Mouse (Mus musculus): Measurements from ENCODE around the gene Kif4. TPM values are rescaled to one million over a fixed set of nuclear protein-coding genes. Genes with fewer than 3 reads are reported as not detected.

Gene Kif4
- polyA plus RNA-seq, 1 experiment: 0.88 TPM

GRCm38 (mm10) chrX:100729665-100730188 is 104.2 kb downstream of the Kif4 start, which contains the start of gene Gdpd2:
TSS of gene Gdpd2 (plus strand) at chrX:100729873.
- DNase-seq (ENCODE audit: extremely low spot score in 1 of 2, low spot score in 1 of 2): peak in 1 of 2 experiments; percentile 29

- DNase-seq (ENCODE audit: extremely low spot score in 1 of 2, low spot score in 1 of 2): no peak
Measured at GRCm38 (mm10) chrX:100730266-100730665, 104.7 kb downstream of the Kif4 start.

- DNase-seq (ENCODE audit: extremely low spot score in 1 of 2, low spot score in 1 of 2): no peak
Measured at GRCm38 (mm10) chrX:100734359-100734758, 108.8 kb downstream of the Kif4 start.

DNA sequence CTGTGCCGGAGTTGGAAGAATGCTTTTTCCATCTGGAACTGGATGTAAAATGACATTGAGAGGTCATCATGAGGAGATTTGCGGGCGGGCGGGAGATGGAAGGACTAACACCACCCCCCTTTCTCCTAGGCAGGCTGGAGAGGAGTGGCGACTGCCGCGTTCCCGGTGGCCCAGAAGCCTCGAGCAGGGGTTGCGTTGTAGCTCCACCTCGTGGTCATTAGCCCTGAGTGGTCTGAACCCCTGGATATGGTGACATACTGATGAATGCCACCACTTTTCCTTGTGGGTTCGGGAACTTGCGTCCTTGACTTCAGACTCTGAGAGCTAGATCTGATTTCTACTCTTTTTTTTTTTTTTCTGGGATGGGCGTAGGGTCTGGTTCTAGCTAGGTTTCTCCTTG is 113.4 kb downstream of the Kif4 start:
- peak; percentile 22 to 77 for DNase-seq (ENCODE audit: extremely low spot score in 1 of 2, low spot score in 1 of 2)

DNA sequence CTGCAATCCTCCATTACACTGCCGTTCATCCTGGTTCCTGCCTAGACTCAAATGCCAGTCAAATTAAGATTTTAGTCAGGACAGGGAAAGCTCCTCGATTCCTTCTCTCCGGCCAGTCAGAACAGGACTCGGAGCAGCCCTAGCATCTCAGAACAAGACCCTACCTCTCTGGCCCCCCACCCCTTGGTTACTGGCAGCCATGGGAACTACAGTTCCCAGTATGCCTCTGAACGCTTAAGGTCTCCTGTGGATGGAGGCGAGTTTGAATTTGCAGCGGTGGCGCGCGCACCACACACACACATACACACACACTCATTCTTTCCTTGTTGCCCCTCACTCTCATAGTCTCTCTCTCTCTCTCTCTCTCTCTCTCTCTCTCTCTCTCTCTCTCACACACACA is 113.9 kb downstream of the Kif4 start:
- no peak for DNase-seq (ENCODE audit: extremely low spot score in 1 of 2, low spot score in 1 of 2)

- no peak for DNase-seq (ENCODE audit: extremely low spot score in 1 of 2, low spot score in 1 of 2)
Measured at GRCm38 (mm10) chrX:100740785-100741184, 115.2 kb downstream of the Kif4 start.

- DNase-seq (ENCODE audit: extremely low spot score in 1 of 2, low spot score in 1 of 2): peak; percentile 38 to 86
Measured at GRCm38 (mm10) chrX:100741940-100742339, 116.4 kb downstream of the Kif4 start.

DNA sequence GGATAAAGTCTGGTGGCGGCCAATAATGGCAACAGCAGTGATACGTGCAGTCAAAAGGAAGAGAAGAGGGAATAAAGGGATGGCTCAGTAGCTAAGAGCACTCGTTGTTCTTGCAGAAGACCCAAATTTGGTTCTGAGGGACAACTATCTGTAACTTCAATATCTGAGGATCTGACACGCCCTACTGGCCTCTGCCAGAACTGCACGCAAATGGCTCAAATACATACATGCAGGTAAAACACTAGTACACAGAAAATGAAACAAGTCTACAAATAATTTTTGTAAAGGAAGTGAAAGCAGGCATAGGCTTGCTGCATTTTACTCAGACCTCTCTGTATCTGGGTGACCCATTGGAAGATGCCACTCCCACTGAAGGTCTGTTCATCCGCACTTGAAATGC is 140.3 kb downstream of the Kif4 start:
- no peak for DNase-seq (ENCODE audit: extremely low spot score in 1 of 2, low spot score in 1 of 2)

DNA sequence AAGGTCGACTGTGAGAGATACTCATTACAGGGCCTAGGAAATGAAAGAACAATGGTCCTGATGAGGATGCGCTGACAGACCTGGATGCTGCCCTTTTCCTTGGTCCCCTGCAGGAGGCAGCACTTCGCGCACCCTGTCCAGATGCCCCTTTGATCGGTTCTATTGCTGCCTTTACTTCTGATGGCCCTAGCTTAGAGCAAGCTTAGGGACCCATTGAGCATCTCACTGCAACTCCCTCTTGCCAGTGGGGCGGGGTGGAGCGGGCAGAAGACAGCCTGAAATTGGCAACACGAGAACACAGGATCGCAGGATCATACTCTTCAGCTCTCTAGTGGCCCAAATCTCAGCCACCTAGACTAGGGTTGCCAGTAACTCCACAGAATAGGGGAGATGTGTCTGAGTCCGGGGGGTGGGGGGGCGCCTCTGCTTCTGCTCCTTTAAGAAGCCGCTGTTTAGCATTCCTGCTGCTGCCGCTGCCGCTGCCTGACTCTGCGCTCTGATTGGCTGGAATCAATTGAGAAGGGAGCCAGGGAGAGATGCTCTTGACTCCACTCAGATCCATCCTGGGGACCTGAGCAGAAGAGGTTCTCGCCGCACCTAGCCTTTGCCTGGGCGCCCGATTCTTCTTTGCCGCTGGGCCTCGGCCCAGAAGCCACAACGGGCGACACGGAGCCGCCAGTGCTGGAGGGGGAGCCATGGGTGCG is 141.8 kb downstream of the Kif4 start, which contains the start of gene Dlg3:
Dlg3 (plus strand) TSS at position 542 of the 704 bp plus-strand sequence.
- peak; percentile 59 to 81 for DNase-seq (ENCODE audit: extremely low spot score in 1 of 2, low spot score in 1 of 2)

DNA sequence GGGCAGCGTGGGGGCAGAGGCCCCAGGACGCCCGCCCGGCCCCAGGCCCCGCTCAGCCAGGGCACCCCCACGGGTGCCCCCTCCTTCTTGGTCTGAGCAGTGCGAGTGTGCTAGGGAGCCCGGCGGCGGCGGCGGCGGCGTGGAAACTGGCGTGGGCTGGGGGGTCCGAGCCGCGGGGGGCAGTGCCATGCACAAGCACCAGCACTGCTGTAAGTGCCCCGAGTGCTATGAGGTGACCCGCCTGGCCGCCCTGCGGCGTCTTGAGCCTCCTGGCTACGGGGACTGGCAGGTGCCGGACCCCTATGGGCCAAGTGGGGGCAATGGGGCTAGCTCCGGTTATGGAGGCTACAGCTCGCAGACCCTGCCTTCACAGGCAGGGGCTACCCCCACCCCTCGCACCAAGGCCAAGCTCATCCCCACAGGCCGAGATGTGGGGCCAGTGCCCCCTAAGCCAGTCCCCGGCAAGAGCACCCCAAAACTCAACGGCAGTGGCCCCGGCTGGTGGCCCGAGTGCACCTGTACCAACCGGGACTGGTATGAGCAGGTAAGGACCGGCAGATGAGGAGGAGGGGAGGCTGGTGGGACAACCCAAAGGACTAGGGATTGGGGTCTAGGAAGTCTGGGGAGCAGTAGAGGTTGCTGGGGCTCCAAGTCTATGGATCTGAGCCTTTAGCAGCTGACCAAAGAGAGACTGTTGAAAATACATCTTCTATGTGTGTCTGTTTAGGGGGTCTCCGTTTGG is 142.5 kb downstream of the Kif4 start:
- DNase-seq (ENCODE audit: extremely low spot score in 1 of 2, low spot score in 1 of 2): no peak

DNA sequence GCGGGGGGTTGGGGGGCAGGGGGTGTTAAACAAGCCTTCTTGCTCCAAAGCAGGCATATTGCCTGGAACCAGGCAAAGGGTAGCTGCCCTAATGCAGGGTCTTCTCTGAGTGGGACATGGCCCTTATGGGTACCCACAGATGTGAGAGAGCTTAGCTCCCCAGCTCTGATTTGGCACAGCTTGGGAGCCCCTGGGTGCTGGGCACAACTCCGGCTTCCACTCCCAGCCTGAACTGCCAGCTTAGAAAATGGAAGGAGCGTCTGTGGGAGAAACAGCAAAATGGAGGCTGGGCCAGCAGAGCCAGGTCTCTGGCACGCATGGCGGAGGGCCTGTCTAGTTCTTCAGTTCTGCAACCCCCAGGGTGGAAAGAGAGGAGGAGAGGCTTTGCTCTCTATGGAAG is 143.7 kb downstream of the Kif4 start:
- no peak for DNase-seq (ENCODE audit: extremely low spot score in 1 of 2, low spot score in 1 of 2)

DNA sequence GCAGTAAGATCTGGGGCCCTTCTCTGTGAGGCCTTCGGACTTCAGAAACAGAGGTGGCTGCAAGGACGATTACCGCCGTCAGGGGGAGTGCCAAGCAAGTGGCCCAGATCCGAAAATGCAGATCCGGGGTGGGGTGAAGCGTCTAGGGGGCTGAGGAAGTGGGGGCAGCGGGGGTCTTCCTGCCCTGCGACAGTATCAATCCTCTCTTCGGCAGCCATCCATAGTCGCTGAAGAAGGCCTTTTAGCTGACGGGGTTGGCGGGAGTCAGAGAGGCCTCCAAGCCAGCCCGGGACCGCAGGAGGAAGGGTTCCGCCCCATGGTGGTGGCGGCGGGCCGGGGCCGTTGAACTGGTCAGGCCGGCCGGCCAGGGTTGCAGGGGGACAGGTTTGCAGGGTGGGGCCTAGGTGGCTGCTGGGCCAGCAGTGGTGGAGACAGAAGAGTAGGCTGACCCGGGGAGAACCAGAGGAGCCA is 148.8 kb downstream of the Kif4 start:
- peak in 1 of 2 experiments; percentile 54 for DNase-seq (ENCODE audit: extremely low spot score in 1 of 2, low spot score in 1 of 2)

DNA sequence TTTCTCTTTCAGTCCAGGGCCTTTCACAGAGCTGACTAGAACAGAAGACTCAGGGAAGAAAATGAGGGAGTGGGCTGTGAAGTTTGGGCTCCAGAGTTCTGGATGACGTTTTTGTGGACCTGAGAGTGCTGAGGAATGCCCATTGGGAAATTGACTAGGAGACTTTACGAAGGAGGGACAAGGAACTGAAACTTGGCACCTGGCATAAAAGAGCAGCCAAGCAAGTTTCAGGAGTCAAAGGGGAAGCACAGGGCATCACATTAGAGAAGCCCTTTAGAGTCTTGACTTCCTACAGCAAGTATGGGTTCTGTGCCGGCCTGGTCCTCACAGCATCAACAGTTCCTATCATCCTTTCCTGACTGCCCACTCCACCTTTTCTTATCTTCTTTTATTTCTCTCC is 149.9 kb downstream of the Kif4 start:
- no peak for DNase-seq (ENCODE audit: extremely low spot score in 1 of 2, low spot score in 1 of 2)

GRCm38 (mm10) chrX:100776494-100776893 is 151.0 kb downstream of the Kif4 start:
- DNase-seq (ENCODE audit: extremely low spot score in 1 of 2, low spot score in 1 of 2): peak in 1 of 2 experiments; percentile 76

Other genes starting within 250 kb of the Kif4 start
- not detected in 2 replicates for gene Otud6a, start 196.7 kb upstream of the Kif4 start, polyA plus RNA-seq (2012; rRNA removed)
- gene Awat2, start 183.0 kb upstream of the Kif4 start, polyA plus RNA-seq (2012; rRNA removed): 0.22 and 0.34 TPM in 2 replicates
- gene Igbp1, start 131.4 kb upstream of the Kif4 start, polyA plus RNA-seq (2012; rRNA removed): 44.8 and 47.8 TPM in 2 replicates
- gene Dgat2l6, start 100.9 kb upstream of the Kif4 start, polyA plus RNA-seq (2012; rRNA removed): 1.5 and 1.6 TPM in 2 replicates
- not detected in 2 replicates for gene Awat1, start 53.5 kb upstream of the Kif4 start, polyA plus RNA-seq (2012; rRNA removed)
- 0.02 and 0.04 TPM in 2 replicates for gene P2ry4, start 30.9 kb upstream of the Kif4 start, polyA plus RNA-seq (2012; rRNA removed)
- 3.4 and 4.2 TPM in 2 replicates for gene Arr3, start 20.2 kb upstream of the Kif4 start, polyA plus RNA-seq (2012; rRNA removed)
- 51.4 and 58.5 TPM in 2 replicates for gene Pdzd11, start 831 bp downstream of the Kif4 start, polyA plus RNA-seq (2012; rRNA removed)
- gene Gdpd2, start 104.1 kb downstream of the Kif4 start, polyA plus RNA-seq (2012; rRNA removed): 12.4 and 13.1 TPM in 2 replicates
- 102 TPM in 2 replicates for gene Dlg3, start 142.0 kb downstream of the Kif4 start, polyA plus RNA-seq (2012; rRNA removed)

All from frontal cortex, adult 2 months (tissue).